Mouse (Mus musculus) cerebellum, adult 8-10 months (tissue): ENCODE measurements around the gene Gdf5.
"Not testable (repeated sequence)": the region's sequence is repeated elsewhere in the genome, so short reads cannot be mapped to it uniquely, and the experiment has no call there.

Experiments used
- DNase-seq: peaks from one replicate; pipeline ENCODE4 v3.0.0; 2022

Gene Gdf5

GRCm38 (mm10) chr2:155940681-155941080, 4.5 kb downstream of the Gdf5 start, which contains the start of gene Gm15557:
Gm15557 (plus strand) TSS chr2:155940728.
- DNase-seq = no peak

GRCm38 (mm10) chr2:155939897-155940529, 5.2 kb downstream of the Gdf5 start:
- DNase-seq = no peak

- peak; percentile 90 for DNase-seq
Measured at GRCm38 (mm10) chr2:155929531-155930442, 15.4 kb downstream of the Gdf5 start, which contains the start of gene Uqcc1. Uqcc1 (minus strand) TSS chr2:155930310.

GRCm38 (mm10) chr2:155928711-155929345, 16.3 kb downstream of the Gdf5 start:
- no peak for DNase-seq

- not testable (repeated sequence) for DNase-seq
Measured at GRCm38 (mm10) chr2:155925213-155925612, 20.0 kb downstream of the Gdf5 start.

GRCm38 (mm10) chr2:155923143-155923542, 22.0 kb downstream of the Gdf5 start:
- DNase-seq = no peak

GRCm38 (mm10) chr2:155914684-155915083, 30.5 kb downstream of the Gdf5 start:
- DNase-seq = no peak

GRCm38 (mm10) chr2:155903632-155904008, 41.5 kb downstream of the Gdf5 start:
- peak; percentile 20 for DNase-seq

- peak; percentile 57 for DNase-seq
Measured at GRCm38 (mm10) chr2:155902989-155903631, 42.1 kb downstream of the Gdf5 start.

GRCm38 (mm10) chr2:155895046-155895735, 50.0 kb downstream of the Gdf5 start:
- no peak for DNase-seq

- DNase-seq = no peak
Measured at GRCm38 (mm10) chr2:155894307-155895045, 50.7 kb downstream of the Gdf5 start.
